Mouse (Mus musculus) gastrocnemius, postnatal 4 days (tissue): ENCODE data around the gene Cox18. TPM values are rescaled to one million over a fixed set of nuclear protein-coding genes. Genes with fewer than 3 reads are reported as not detected.

ENCODE experiments used
- DNase-seq, 2 experiments: peaks; one replicate each; pipeline ENCODE4 v3.0.0; 2021 to 2022; ENCODE audit warnings: low spot score in 2 of 2, mixed read lengths in 2 of 2
- total RNA-seq, 2 experiments: library from RNA; stranded (reverse); gene quantifications; 2 replicates each; pipeline ENCODE4 v1.2.3; 2021

The Cox18 gene
- total RNA-seq, 2 experiments from 2014 or later: 10.1 to 14.0 TPM

- DNase-seq: no peak
Measured at GRCm38 (mm10) chr5:90179094-90179493, 44.7 kb downstream of the Cox18 start.

- no peak for DNase-seq
Measured at GRCm38 (mm10) chr5:90178116-90178515, 45.7 kb downstream of the Cox18 start.

Other genes with a start within 250 kb of the Cox18 start
- gene Ankrd17, start 142.6 kb upstream of the Cox18 start, total RNA-seq: 10 to 100 TPM; 78.9 to 85.1 TPM
- 1 to 10 TPM; 1.4 to 2.1 TPM for gene Gm9958, start 143.2 kb upstream of the Cox18 start, total RNA-seq
- 100 to 1,000 TPM in 1 of 2 experiments, 10 to 100 TPM in 1; 13.1 to 124 TPM for gene Alb, start 236.9 kb upstream of the Cox18 start, total RNA-seq